Mouse (Mus musculus): Measurements from ENCODE around the gene Cdhr1. TPM values are rescaled to one million over a fixed set of nuclear protein-coding genes. Genes with fewer than 3 reads are reported as not detected.
"Not testable (repeated sequence)": the region's sequence is repeated elsewhere in the genome, so short reads cannot be mapped to it uniquely, and the experiment has no call there.

Gene Cdhr1
- polyA plus RNA-seq (2016; fragmentation: Nextera tagmentation; extraction: Ambion mirVana): 0.11 TPM in 1 of 2 replicates, not detected in the other

DNA sequence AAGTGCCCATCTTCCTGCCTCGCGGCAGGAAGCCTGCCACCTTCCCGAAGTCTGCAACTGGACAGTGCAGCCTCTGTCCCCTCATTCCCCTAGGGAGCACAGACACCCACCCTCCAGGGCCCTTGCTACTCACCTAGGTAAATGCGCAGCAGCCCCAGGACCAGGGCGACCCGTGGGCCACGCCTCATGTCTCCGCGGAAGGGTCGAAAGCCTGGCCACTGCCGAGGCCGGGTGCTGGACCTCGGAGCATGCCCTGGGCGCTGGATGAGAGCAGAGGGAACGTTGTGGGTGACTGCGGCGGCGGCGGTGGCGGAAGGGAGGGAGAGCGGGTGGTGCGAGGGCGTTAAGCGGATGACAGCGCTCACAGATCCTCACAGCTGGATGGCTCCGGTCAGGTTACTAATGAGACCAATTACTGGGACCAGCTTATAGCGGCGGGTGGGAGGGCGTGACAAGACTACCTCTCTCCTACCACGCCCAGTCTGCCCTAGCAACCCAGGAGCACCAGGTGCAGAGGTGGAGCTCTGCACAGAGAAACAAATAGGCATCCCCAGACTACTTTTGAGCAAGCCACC is at the start of gene Cdhr1:
Cdhr1 (minus strand) TSS at position 392 of the 575 bp plus-strand sequence.
- peak; percentile 63; the same call in 1 of the 2 replicates for ATAC-seq (ENCODE audit: insufficient number of reproducible peaks, insufficient read depth, low FRiP score, low TSS enrichment, low read depth)
- peak within 1 kb of the TSS; percentile 59 for H3K4me2 ChIP-seq
- peaks cover 9% of the 10 kb centered on the region; the same call in 1 of the 2 replicates for H3K4me1 ChIP-seq (replicated peaks)
- no peaks in the 10 kb centered on the region for H3K36me3 ChIP-seq
- H3K4me3 ChIP-seq (replicated peaks): peak within 1 kb of the TSS; percentile 33
- H3K9me3 ChIP-seq: no peaks in the 10 kb centered on the region
- WGBS: under 1% methylated on average over 30 of the region's 30 CpGs
- peaks cover 36% of the 10 kb centered on the region for H3K27me3 ChIP-seq
- H3K27ac ChIP-seq: no peak within 1 kb of the TSS
- H3K9ac ChIP-seq (replicated peaks): 0 out of 2 replicates have a peak within 1 kb of the TSS, but pooled peaks have one; percentile 37

DNA sequence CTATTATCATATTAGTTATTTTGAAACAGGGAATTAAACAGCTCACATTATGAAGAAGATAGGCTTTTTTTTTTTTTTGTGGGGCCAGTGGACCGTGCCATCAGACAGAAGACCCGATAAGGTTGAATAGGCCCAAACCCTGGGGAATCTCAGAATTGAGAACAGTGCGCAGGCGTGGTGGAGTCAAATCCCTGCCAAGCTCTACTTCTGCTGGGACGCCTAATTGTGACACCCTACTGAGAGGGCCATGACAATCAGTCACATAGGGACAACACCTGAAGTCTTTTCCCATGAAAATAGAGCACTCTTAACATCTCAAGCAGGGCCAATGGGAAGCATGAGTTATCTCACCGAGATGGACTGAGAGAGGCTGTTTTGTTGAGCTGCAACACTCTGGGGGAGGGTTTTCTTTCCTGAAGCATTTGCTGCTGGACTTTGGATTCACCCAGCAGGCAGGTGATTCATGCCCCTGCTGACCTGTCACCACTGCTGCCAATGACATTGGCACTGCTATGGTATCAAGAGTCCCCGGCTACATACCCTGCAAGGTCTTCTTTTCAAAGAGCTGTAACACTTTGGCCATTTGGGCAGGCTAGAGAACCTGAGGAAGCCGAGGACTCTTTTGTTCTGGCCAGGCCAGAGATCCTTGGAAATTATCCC is 41.0 kb upstream of the Cdhr1 start:
- Histone ChIP-seq H3K4me1 (replicated peaks) (peaks cover 1% of the 10 kb centered on the region; the same call in 1 of the 2 replicates), H3K9ac (replicated peaks) (no peak overlapping the region), H3K9me3 (no peaks in the 10 kb centered on the region), H3K27me3 (no peaks in the 10 kb centered on the region), H3K36me3 (no peaks in the 10 kb centered on the region), H3K4me3 (replicated peaks) (no peak overlapping the region), H3K4me2 (no peak overlapping the region), H3K27ac (no peak overlapping the region)
- no peak for ATAC-seq (ENCODE audit: insufficient number of reproducible peaks, insufficient read depth, low FRiP score, low TSS enrichment, low read depth)
- WGBS: 76% methylated on average over 8 of the region's 8 CpGs

- H3K36me3 ChIP-seq; H3K27ac ChIP-seq; H3K27me3 ChIP-seq; H3K4me1 ChIP-seq (replicated peaks); H3K4me3 ChIP-seq (replicated peaks); H3K9me3 ChIP-seq; H3K4me2 ChIP-seq; ATAC-seq (ENCODE audit: insufficient number of reproducible peaks, insufficient read depth, low FRiP score, low TSS enrichment, low read depth); H3K9ac ChIP-seq (replicated peaks): not testable (repeated sequence)
- WGBS: 88% methylated on average over 3 of the region's 3 CpGs
Measured at GRCm38 (mm10) chr14:37137596-37137995, 39.4 kb upstream of the Cdhr1 start.

GRCm38 (mm10) chr14:37136110-37136509 is 38.0 kb upstream of the Cdhr1 start:
- Histone ChIP-seq H3K27me3 (no peaks in the 10 kb centered on the region), H3K4me3 (replicated peaks) (no peak overlapping the region), H3K36me3 (peaks cover 13% of the 10 kb centered on the region), H3K4me1 (replicated peaks) (peaks cover 5% of the 10 kb centered on the region; the same call in 1 of the 2 replicates), H3K27ac (no peak overlapping the region), H3K9ac (replicated peaks) (no peak overlapping the region), H3K4me2 (no peak overlapping the region), H3K9me3 (no peaks in the 10 kb centered on the region)
- ATAC-seq (ENCODE audit: insufficient number of reproducible peaks, insufficient read depth, low FRiP score, low TSS enrichment, low read depth): no peak
- 87% methylated on average over 4 of the region's 4 CpGs for WGBS

DNA sequence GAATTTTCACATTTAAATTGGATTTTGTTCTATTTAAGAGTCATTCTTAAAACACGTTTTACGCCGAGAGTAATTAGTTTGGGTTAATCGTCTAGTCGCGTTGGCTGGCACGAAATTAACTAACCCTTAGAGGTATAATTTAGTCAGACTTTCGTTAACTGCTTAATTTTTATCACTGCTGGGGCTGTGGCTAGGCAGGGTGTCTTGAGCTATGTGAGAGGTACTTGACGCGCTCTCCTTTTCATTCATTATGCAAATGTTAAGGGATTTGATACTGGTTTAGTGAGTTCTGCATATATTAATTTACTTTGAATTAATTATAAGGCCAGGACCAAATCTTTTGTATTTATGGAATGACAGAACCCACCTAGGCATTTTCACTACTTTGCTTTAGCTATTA is 37.5 kb upstream of the Cdhr1 start:
- no peak for ATAC-seq (ENCODE audit: insufficient number of reproducible peaks, insufficient read depth, low FRiP score, low TSS enrichment, low read depth)
- peak overlapping the region; percentile 60 for H3K4me2 ChIP-seq
- peaks cover 17% of the 10 kb centered on the region for H3K36me3 ChIP-seq
- 2% methylated on average over 10 of the region's 10 CpGs for WGBS
- peaks cover 5% of the 10 kb centered on the region; the same call in 1 of the 2 replicates for H3K4me1 ChIP-seq (replicated peaks)
- no peak overlapping the region for H3K27ac ChIP-seq
- peak overlapping the region; percentile 89 for H3K4me3 ChIP-seq (replicated peaks)
- H3K9me3 ChIP-seq: no peaks in the 10 kb centered on the region
- H3K9ac ChIP-seq (replicated peaks): peak overlapping the region; percentile 53
- H3K27me3 ChIP-seq: no peaks in the 10 kb centered on the region

DNA sequence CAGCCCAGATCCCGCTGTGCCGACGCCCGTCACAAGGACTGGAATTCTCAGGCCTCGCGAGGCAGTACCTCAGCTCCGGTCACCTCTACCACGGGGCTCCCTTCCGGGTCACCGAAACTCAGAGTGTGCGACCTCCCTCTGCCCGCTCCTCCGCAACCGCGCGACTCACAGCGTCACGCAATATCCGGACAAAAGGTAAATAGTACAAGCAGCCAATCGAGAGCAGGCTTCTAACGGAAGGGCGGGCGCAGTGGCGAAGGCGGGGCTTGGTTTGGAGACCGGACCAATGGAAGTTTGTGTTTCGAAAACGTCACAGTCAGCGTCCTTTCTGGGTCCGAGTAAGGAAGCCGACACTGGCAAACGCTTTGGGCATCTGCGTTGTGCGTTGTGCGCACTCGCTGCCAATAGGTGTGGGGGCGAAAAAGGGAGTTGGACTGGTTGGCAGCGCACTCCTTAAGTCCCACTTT is 37.0 kb upstream of the Cdhr1 start, which contains the start of gene Ghitm:
Ghitm (minus strand) TSS at position 146 of the 467 bp plus-strand sequence.
- Histone ChIP-seq H3K27ac (peak within 1 kb of the TSS; percentile 79), H3K27me3 (no peaks in the 10 kb centered on the region), H3K4me2 (peak within 1 kb of the TSS; percentile 66), H3K9me3 (no peaks in the 10 kb centered on the region), H3K9ac (replicated peaks) (peak within 1 kb of the TSS; percentile 87), H3K36me3 (peaks cover 22% of the 10 kb centered on the region), H3K4me1 (replicated peaks) (peaks cover 5% of the 10 kb centered on the region; the same call in 1 of the 2 replicates), H3K4me3 (replicated peaks) (peak within 1 kb of the TSS; percentile 89)
- ATAC-seq (ENCODE audit: insufficient number of reproducible peaks, insufficient read depth, low FRiP score, low TSS enrichment, low read depth): peak; percentile 99
- under 1% methylated on average over 38 of the region's 38 CpGs for WGBS

DNA sequence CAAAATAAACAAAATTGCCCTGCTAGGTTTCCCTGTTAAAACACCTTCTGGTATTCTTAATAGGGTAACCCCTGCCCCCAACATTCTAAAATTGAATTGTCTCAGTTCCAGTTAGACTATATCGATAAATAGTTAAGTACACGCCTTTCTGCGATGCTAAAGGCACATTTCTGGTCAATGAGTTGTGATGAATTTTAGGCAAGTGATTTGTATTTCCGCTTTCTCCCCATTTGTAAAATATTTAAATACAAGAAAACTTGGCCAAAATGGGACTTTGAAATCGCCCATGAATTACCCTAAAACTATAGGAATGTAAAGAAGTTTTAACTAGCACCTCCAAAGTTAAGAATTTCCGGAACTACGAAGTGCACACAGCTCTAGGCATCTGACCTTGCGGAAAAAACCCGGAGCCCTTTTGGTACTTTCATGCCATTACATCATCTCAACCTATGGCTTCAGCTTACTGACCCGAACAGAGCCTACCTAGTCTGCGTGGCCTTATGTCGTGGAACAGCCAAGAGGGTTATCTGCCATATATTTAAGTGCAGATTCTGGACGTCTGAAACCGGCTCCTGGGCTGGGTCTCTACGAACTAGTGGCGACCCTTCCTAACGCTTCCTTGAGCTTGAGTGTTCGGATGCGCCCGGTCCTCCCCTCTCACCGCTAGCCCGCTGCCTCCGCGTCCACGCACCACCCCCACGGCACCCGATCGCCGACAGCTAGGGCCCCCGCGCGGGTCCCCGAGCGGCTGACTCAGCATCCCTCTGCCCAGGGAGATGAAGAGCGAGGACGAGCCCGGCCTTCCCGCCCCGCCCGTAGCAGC is 36.4 kb upstream of the Cdhr1 start:
- WGBS: 2% methylated on average over 40 of the region's 40 CpGs
- Histone ChIP-seq H3K9me3 (no peaks in the 10 kb centered on the region), H3K27me3 (no peaks in the 10 kb centered on the region), H3K9ac (replicated peaks) (peak overlapping the region; percentile 87), H3K27ac (peak overlapping the region; percentile 79), H3K36me3 (peaks cover 24% of the 10 kb centered on the region), H3K4me2 (peak overlapping the region; percentile 66), H3K4me1 (replicated peaks) (peaks cover 5% of the 10 kb centered on the region; the same call in 1 of the 2 replicates), H3K4me3 (replicated peaks) (peak overlapping the region; percentile 89)
- peak; percentile 34 for ATAC-seq (ENCODE audit: insufficient number of reproducible peaks, insufficient read depth, low FRiP score, low TSS enrichment, low read depth)

DNA sequence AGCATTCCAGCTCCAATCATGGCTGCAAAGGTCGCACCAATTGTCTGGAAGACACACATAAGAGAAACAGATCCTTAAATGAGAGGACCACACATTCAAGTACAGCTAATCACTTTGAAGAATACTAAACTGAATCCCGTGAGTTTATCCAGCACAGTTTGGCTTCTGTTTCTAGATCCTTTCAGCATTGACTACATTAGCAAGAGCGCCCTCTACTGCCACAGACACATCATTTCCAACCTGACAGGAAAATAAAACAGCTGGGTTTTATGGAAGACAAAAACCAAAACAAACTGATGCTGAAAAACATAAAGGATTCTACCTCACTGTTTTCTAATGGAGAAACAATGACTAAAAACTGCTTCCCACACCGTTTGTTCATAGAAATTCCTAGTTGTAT is 29.5 kb upstream of the Cdhr1 start:
- Histone ChIP-seq H3K27me3 (no peaks in the 10 kb centered on the region), H3K9ac (replicated peaks) (no peak overlapping the region), H3K27ac (no peak overlapping the region), H3K4me1 (replicated peaks) (no peaks in the 10 kb centered on the region), H3K36me3 (peaks cover 84% of the 10 kb centered on the region), H3K4me2 (no peak overlapping the region), H3K9me3 (no peaks in the 10 kb centered on the region), H3K4me3 (replicated peaks) (no peak overlapping the region)
- 46% methylated on average over 4 of the region's 4 CpGs for WGBS
- no peak for ATAC-seq (ENCODE audit: insufficient number of reproducible peaks, insufficient read depth, low FRiP score, low TSS enrichment, low read depth)

GRCm38 (mm10) chr14:37119233-37119632 is 21.1 kb upstream of the Cdhr1 start:
- ATAC-seq (ENCODE audit: insufficient number of reproducible peaks, insufficient read depth, low FRiP score, low TSS enrichment, low read depth): 0 out of 2 replicates have a peak, but pooled peaks have one; percentile 26
- Histone ChIP-seq H3K36me3 (peaks cover 31% of the 10 kb centered on the region), H3K27ac (no peak overlapping the region), H3K9ac (replicated peaks) (no peak overlapping the region), H3K4me1 (replicated peaks) (no peaks in the 10 kb centered on the region), H3K27me3 (no peaks in the 10 kb centered on the region), H3K9me3 (no peaks in the 10 kb centered on the region), H3K4me2 (no peak overlapping the region), H3K4me3 (replicated peaks) (no peak overlapping the region)
- 97% methylated on average over 4 of the region's 4 CpGs for WGBS

- no peaks in the 10 kb centered on the region for H3K9me3 ChIP-seq
- ATAC-seq (ENCODE audit: insufficient number of reproducible peaks, insufficient read depth, low FRiP score, low TSS enrichment, low read depth): no peak
- WGBS: 69% methylated on average over 3 of the region's 3 CpGs
- peaks cover 14% of the 10 kb centered on the region for H3K4me1 ChIP-seq (replicated peaks)
- no peak within 1 kb of the TSS for H3K27ac ChIP-seq
- no peak within 1 kb of the TSS for H3K4me3 ChIP-seq (replicated peaks)
- H3K4me2 ChIP-seq: no peak within 1 kb of the TSS
- H3K27me3 ChIP-seq: no peaks in the 10 kb centered on the region
- H3K9ac ChIP-seq (replicated peaks): no peak within 1 kb of the TSS
- H3K36me3 ChIP-seq: no peaks in the 10 kb centered on the region; the same call in 1 of the 2 replicates
Measured at GRCm38 (mm10) chr14:37113922-37114321, 15.8 kb upstream of the Cdhr1 start, which contains the start of gene 2610528A11Rik. Gene 2610528A11Rik (minus strand): TSS chr14:37114022.

GRCm38 (mm10) chr14:37112931-37113330 is 14.8 kb upstream of the Cdhr1 start:
- Histone ChIP-seq H3K36me3 (no peaks in the 10 kb centered on the region), H3K4me2 (no peak overlapping the region), H3K9ac (replicated peaks) (no peak overlapping the region), H3K27ac (no peak overlapping the region), H3K9me3 (no peaks in the 10 kb centered on the region), H3K4me3 (replicated peaks) (no peak overlapping the region), H3K27me3 (no peaks in the 10 kb centered on the region), H3K4me1 (replicated peaks) (peaks cover 14% of the 10 kb centered on the region)
- no peak for ATAC-seq (ENCODE audit: insufficient number of reproducible peaks, insufficient read depth, low FRiP score, low TSS enrichment, low read depth)
- WGBS: 93% methylated on average over 7 of the region's 7 CpGs

All from limb, embryonic 12.5 days (tissue).